8 mouse cellular contexts compared by ENCODE assay signal in the genomic region with DNA sequence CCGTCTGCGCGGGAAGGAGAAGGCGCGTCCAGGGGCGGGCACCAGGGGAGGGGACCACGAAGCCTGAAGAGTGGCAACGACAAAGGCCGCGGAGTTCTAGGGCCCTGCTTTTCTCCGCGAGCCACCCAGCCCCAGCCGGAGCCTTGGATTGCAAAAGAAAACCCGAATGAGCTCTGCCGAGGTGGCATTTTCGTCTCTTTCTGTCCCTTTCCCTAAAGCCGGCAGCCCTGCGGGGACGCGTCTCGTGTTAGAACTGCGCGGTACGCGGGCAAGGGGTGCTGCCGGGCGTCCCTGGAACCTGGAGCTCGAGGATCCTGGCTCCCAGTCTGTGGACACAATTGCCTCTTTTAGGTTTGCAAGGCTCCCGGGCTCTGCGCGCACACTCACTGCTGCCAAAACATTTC.
A peak's percentile ranks its signal among the peaks of the same experiment; 100 is the strongest.
DNase-seq lines count a peak whose midpoint lies in the region; ATAC-seq lines count a peak whose summit lies in the region.

No protein-coding gene starts in this region.

- H3K27me3 ChIP-seq in kidney, embryonic 15.5 days: peaks cover 72% of the 10 kb centered on the region
- H3K27me3 ChIP-seq in limb, embryonic 13.5 days: peaks cover 83% of the 10 kb centered on the region

- no peaks in the 10 kb centered on the region for H3K36me3 ChIP-seq in kidney, embryonic 15.5 days
- H3K36me3 ChIP-seq in limb, embryonic 13.5 days: no peaks in the 10 kb centered on the region

- WGBS in kidney, embryonic 15.5 days: under 1% methylated on average over 31 of the region's 31 CpGs
- under 1% methylated on average over 31 of the region's 31 CpGs for WGBS in limb, embryonic 13.5 days

- H3K27ac ChIP-seq in kidney, embryonic 15.5 days: no peak overlapping the region
- H3K27ac ChIP-seq in limb, embryonic 13.5 days: no peak overlapping the region

- peak overlapping the region; percentile 22 for H3K4me3 ChIP-seq in kidney, embryonic 15.5 days (replicated peaks)
- H3K4me3 ChIP-seq in limb, embryonic 13.5 days: peak overlapping the region; percentile 33

- H3K4me1 ChIP-seq in kidney, embryonic 15.5 days: peaks cover 7% of the 10 kb centered on the region
- peaks cover 6% of the 10 kb centered on the region; the same call in 1 of the 2 replicates for H3K4me1 ChIP-seq in limb, embryonic 13.5 days

- H3K4me2 ChIP-seq in kidney, embryonic 15.5 days: peak overlapping the region; percentile 48
- peak overlapping the region; percentile 58 for H3K4me2 ChIP-seq in limb, embryonic 13.5 days (replicated peaks)

- DNase-seq in kidney, adult 9 months: no peak
- peak; percentile 0 to 13 for DNase-seq in adrenal gland, postnatal 36 days
- peak; percentile 37 for DNase-seq in forelimb bud, embryonic 11.5 days (ENCODE audit: low read depth, low spot score)
- DNase-seq in cerebellum, adult 9-10 months: no peak
- no peak for DNase-seq in layer of hippocampus, postnatal 25 days (ENCODE audit: extremely low spot score in 1 of 2, low spot score in 1 of 2)

- H3K9me3 ChIP-seq in kidney, embryonic 15.5 days (replicated peaks): no peaks in the 10 kb centered on the region
- H3K9me3 ChIP-seq in limb, embryonic 13.5 days: peaks cover 4% of the 10 kb centered on the region; the same call in 1 of the 2 replicates

- ATAC-seq in kidney, embryonic 15.5 days (replicated peaks; ENCODE audit: low FRiP score): no peak
- ATAC-seq in limb, embryonic 13.5 days (ENCODE audit: low FRiP score, low read depth): peak; percentile 26; the same call in 1 of the 2 replicates
- no peak for ATAC-seq in granulocyte monocyte progenitor cell, adult 5-6 weeks (replicated peaks; ENCODE audit: poor library complexity, severe bottlenecking)

- no peak overlapping the region for H3K9ac ChIP-seq in kidney, embryonic 15.5 days
- H3K9ac ChIP-seq in limb, embryonic 13.5 days: no peak overlapping the region; the same call in 1 of the 2 replicates

Comparison
In these comparisons a context has a peak if more than half of its experiments do, and no peak if none do; other contexts are left out.
1. DNase-seq: peak in adrenal gland, postnatal 36 days (2 of 2) and forelimb bud, embryonic 11.5 days (single experiment); none in kidney, adult 9 months (single experiment), cerebellum, adult 9-10 months (single experiment) and layer of hippocampus, postnatal 25 days (0 of 2).